Mouse (Mus musculus): Measurements from ENCODE around the gene Gm4303. TPM values are rescaled to one million over a fixed set of nuclear protein-coding genes. Genes with fewer than 3 reads are reported as not detected.
"Not testable (repeated sequence)": the region's sequence is repeated elsewhere in the genome, so short reads cannot be mapped to it uniquely, and the experiment has no call there.

The Gm4303 gene
- polyA plus RNA-seq (2015; fragmentation: Nextera tagmentation; extraction: Ambion mirVana) = not detected in 2 replicates

GRCm38 (mm10) chr10:100345672-100346071 lies at the start of gene Gm4303:
TSS of gene Gm4303 (plus strand) at chr10:100345972.
- ATAC-seq (replicated peaks; ENCODE audit: insufficient number of reproducible peaks, insufficient read depth, low FRiP score, low read depth); H3K9me3 ChIP-seq (replicated peaks); H3K4me3 ChIP-seq; H3K4me2 ChIP-seq; H3K27ac ChIP-seq; H3K4me1 ChIP-seq (replicated peaks); H3K36me3 ChIP-seq; H3K9ac ChIP-seq; H3K27me3 ChIP-seq: not testable (repeated sequence)
- WGBS = no CpG with 5 or more reads among the region's 3 CpGs

GRCm38 (mm10) chr10:100296105-100296504 lies 49.7 kb upstream of the Gm4303 start:
- Histone ChIP-seq H3K9me3 (replicated peaks) (no peaks in the 10 kb centered on the region), H3K27ac (no peak overlapping the region), H3K4me1 (replicated peaks) (no peaks in the 10 kb centered on the region), H3K27me3 (no peaks in the 10 kb centered on the region), H3K4me2 (no peak overlapping the region), H3K4me3 (no peak overlapping the region), H3K9ac (no peak overlapping the region), H3K36me3 (no peaks in the 10 kb centered on the region)
- 76% methylated on average over 2 of the region's 2 CpGs for WGBS
- no peak for ATAC-seq (replicated peaks; ENCODE audit: insufficient number of reproducible peaks, insufficient read depth, low FRiP score, low read depth)

- H3K4me2 ChIP-seq; H3K9ac ChIP-seq; H3K4me1 ChIP-seq (replicated peaks); H3K4me3 ChIP-seq; H3K9me3 ChIP-seq (replicated peaks); H3K36me3 ChIP-seq; H3K27ac ChIP-seq; H3K27me3 ChIP-seq; ATAC-seq (replicated peaks; ENCODE audit: insufficient number of reproducible peaks, insufficient read depth, low FRiP score, low read depth): not testable (repeated sequence)
Measured at GRCm38 (mm10) chr10:100300106-100300505, 45.7 kb upstream of the Gm4303 start.

- H3K27me3 ChIP-seq; H3K27ac ChIP-seq; H3K4me3 ChIP-seq; ATAC-seq (replicated peaks; ENCODE audit: insufficient number of reproducible peaks, insufficient read depth, low FRiP score, low read depth); H3K9ac ChIP-seq; H3K36me3 ChIP-seq; H3K9me3 ChIP-seq (replicated peaks); H3K4me2 ChIP-seq; H3K4me1 ChIP-seq (replicated peaks): not testable (repeated sequence)
- whole genome bisulfite sequencing = no CpG with 5 or more reads among the region's 2 CpGs
Measured at GRCm38 (mm10) chr10:100335376-100335775, 10.4 kb upstream of the Gm4303 start, which contains the start of gene Gm4301. TSS of gene Gm4301 (plus strand) at chr10:100335676.

- no CpG with 5 or more reads among the region's 3 CpGs for WGBS
- not testable (repeated sequence) for H3K27me3 ChIP-seq; ATAC-seq (replicated peaks; ENCODE audit: insufficient number of reproducible peaks, insufficient read depth, low FRiP score, low read depth)
Measured at GRCm38 (mm10) chr10:100340536-100340935, 5.2 kb upstream of the Gm4303 start, which contains the start of gene Gm4302. TSS of gene Gm4302 (plus strand) at chr10:100340836.

GRCm38 (mm10) chr10:100350793-100351192 lies 5.0 kb downstream of the Gm4303 start, which contains the start of gene Gm4305:
TSS of gene Gm4305 (plus strand) at chr10:100351093.
- WGBS = no CpG with 5 or more reads among the region's 3 CpGs
- not testable (repeated sequence) for ATAC-seq (replicated peaks; ENCODE audit: insufficient number of reproducible peaks, insufficient read depth, low FRiP score, low read depth); H3K4me1 ChIP-seq (replicated peaks)

More at GRCm38 (mm10) chr10:100340536-100340935, 5.2 kb upstream of the Gm4303 start, which contains the start of gene Gm4302:
- H3K9me3 ChIP-seq (replicated peaks); H3K9ac ChIP-seq; H3K4me1 ChIP-seq (replicated peaks); H3K27ac ChIP-seq; H3K4me3 ChIP-seq; H3K4me2 ChIP-seq; H3K36me3 ChIP-seq: not testable (repeated sequence)

GRCm38 (mm10) chr10:100356841-100357240 lies 11.1 kb downstream of the Gm4303 start:
- not testable (repeated sequence) for H3K4me3 ChIP-seq; ATAC-seq (replicated peaks; ENCODE audit: insufficient number of reproducible peaks, insufficient read depth, low FRiP score, low read depth); H3K9me3 ChIP-seq (replicated peaks); H3K27ac ChIP-seq; H3K4me1 ChIP-seq (replicated peaks); H3K27me3 ChIP-seq; H3K36me3 ChIP-seq; H3K9ac ChIP-seq; H3K4me2 ChIP-seq
- WGBS = 57% methylated on average over 2 of the region's 2 CpGs

More at GRCm38 (mm10) chr10:100350793-100351192, 5.0 kb downstream of the Gm4303 start, which contains the start of gene Gm4305:
- not testable (repeated sequence) for H3K27ac ChIP-seq; H3K9me3 ChIP-seq (replicated peaks); H3K27me3 ChIP-seq; H3K36me3 ChIP-seq; H3K4me3 ChIP-seq; H3K4me2 ChIP-seq; H3K9ac ChIP-seq

GRCm38 (mm10) chr10:100361038-100361437 lies 15.3 kb downstream of the Gm4303 start, which contains the start of gene Gm4307:
TSS of gene Gm4307 (plus strand) at chr10:100361338.
- H3K36me3 ChIP-seq; H3K9ac ChIP-seq; H3K4me2 ChIP-seq; H3K4me1 ChIP-seq (replicated peaks); H3K4me3 ChIP-seq; ATAC-seq (replicated peaks; ENCODE audit: insufficient number of reproducible peaks, insufficient read depth, low FRiP score, low read depth); H3K27me3 ChIP-seq; H3K9me3 ChIP-seq (replicated peaks); H3K27ac ChIP-seq: not testable (repeated sequence)
- no CpG with 5 or more reads among the region's 3 CpGs for WGBS

GRCm38 (mm10) chr10:100382460-100382859 lies 36.7 kb downstream of the Gm4303 start, which contains the start of gene Gm4312:
TSS of gene Gm4312 (minus strand) at chr10:100382560.
- not testable (repeated sequence) for H3K27ac ChIP-seq; H3K4me1 ChIP-seq (replicated peaks); H3K36me3 ChIP-seq; H3K4me2 ChIP-seq; H3K9ac ChIP-seq; H3K4me3 ChIP-seq; H3K9me3 ChIP-seq (replicated peaks); H3K27me3 ChIP-seq; ATAC-seq (replicated peaks; ENCODE audit: insufficient number of reproducible peaks, insufficient read depth, low FRiP score, low read depth)
- no CpG with 5 or more reads among the region's 2 CpGs for WGBS

Other genes starting within 250 kb of the Gm4303 start
- not detected in 2 replicates for gene Gm4301, start 10.3 kb upstream of the Gm4303 start, polyA plus RNA-seq (2015; fragmentation: Nextera tagmentation; extraction: Ambion mirVana)
- gene Gm4302, start 5.1 kb upstream of the Gm4303 start, polyA plus RNA-seq (2015; fragmentation: Nextera tagmentation; extraction: Ambion mirVana) = not detected in 2 replicates
- not detected in 2 replicates for gene Gm4305, start 5.1 kb downstream of the Gm4303 start, polyA plus RNA-seq (2015; fragmentation: Nextera tagmentation; extraction: Ambion mirVana)
- gene Gm4307, start 15.4 kb downstream of the Gm4303 start, polyA plus RNA-seq (2015; fragmentation: Nextera tagmentation; extraction: Ambion mirVana) = not detected in 2 replicates
- not detected in 2 replicates for gene Gm4312, start 36.6 kb downstream of the Gm4303 start, polyA plus RNA-seq (2015; fragmentation: Nextera tagmentation; extraction: Ambion mirVana)
- gene Tmtc3, start 141.4 kb downstream of the Gm4303 start, polyA plus RNA-seq (2015; fragmentation: Nextera tagmentation; extraction: Ambion mirVana) = 13.6 and 15.2 TPM in 2 replicates
- 2.7 and 2.8 TPM in 2 replicates for gene Cep290, start 141.6 kb downstream of the Gm4303 start, polyA plus RNA-seq (2015; fragmentation: Nextera tagmentation; extraction: Ambion mirVana)
- 5.9 and 8.7 TPM in 2 replicates for gene 4930430F08Rik, start 244.5 kb downstream of the Gm4303 start, polyA plus RNA-seq (2015; fragmentation: Nextera tagmentation; extraction: Ambion mirVana)
- gene 1700017N19Rik, start 244.5 kb downstream of the Gm4303 start, polyA plus RNA-seq (2015; fragmentation: Nextera tagmentation; extraction: Ambion mirVana) = not detected in 2 replicates